Mouse (Mus musculus): ENCODE results near the gene Syt7. TPM values are rescaled to one million over a fixed set of nuclear protein-coding genes. Genes with fewer than 3 reads are reported as not detected.

The Syt7 gene
- polyA plus RNA-seq, 1 experiment from 2014 or later = 3.2 TPM

DNA sequence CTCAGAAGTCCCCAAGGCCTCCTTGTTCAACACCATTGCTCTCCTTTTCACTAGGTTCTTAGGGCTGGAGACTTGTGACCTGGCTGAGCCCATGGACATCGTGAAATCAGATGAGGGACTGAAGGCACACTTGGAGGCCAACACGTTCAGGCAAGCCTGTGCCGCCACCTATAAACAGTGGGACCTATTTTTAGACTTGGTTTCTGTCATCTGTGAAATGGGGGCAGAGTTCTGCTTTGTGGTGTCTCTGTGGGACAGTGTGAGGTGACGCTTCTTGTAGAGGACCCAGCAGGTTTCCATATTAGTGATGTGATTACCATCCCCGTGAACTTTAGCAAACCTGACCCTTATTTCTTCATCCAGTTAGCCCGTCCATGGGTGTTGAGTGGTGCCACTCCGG lies 36.7 kb upstream of the Syt7 start:
- Histone ChIP-seq H3K27me3 (ENCODE audit: control insufficient read depth, insufficient read depth, low read length) (no peaks in the 10 kb centered on the region), H3K4me1 (replicated peaks; ENCODE audit: control insufficient read depth, insufficient read depth, low read length) (peaks cover 6% of the 10 kb centered on the region; the same call in 1 of the 2 replicates), H3K9me3 (ENCODE audit: control insufficient read depth, low read length) (no peaks in the 10 kb centered on the region), H3K36me3 (ENCODE audit: control insufficient read depth, insufficient read depth, low read length) (no peaks in the 10 kb centered on the region), H3K9ac (ENCODE audit: low read length) (no peak overlapping the region), H3K4me3 (ENCODE audit: low read depth, low read length) (no peak overlapping the region), H3K4me2 (ENCODE audit: low read depth, low read length, severe bottlenecking) (no peak overlapping the region), H3K27ac (ENCODE audit: low read depth, low read length) (no peak overlapping the region)
- 91% methylated on average over 7 of the region's 7 CpGs for WGBS
- DNase-seq (ENCODE audit: low spot score) (no peak), ATAC-seq (replicated peaks; ENCODE audit: low FRiP score) (no peak)

DNA sequence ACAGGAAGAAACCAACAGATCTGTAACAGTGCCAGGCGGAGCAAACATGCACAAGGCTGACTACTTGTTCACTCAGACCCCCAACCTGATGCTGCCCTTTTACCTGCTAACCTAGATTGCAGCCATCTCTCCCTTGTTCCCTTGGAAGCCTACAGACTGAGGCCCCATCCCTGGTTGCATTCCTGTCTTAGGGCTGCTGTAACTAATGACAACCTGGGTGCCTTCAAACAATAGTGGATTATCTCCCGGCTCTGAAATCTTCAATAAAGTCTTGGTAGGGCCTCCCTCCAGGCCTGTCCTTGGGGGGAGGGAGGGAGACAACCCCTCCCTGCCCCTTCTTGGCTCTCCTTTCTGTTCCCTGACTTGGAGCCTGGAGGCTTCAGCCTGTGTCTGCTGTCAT lies 34.1 kb upstream of the Syt7 start:
- Histone ChIP-seq H3K4me1 (replicated peaks; ENCODE audit: control insufficient read depth, insufficient read depth, low read length) (peaks cover 9% of the 10 kb centered on the region; the same call in 1 of the 2 replicates), H3K27ac (ENCODE audit: low read depth, low read length) (no peak overlapping the region), H3K4me2 (ENCODE audit: low read depth, low read length, severe bottlenecking) (no peak overlapping the region), H3K27me3 (ENCODE audit: control insufficient read depth, insufficient read depth, low read length) (no peaks in the 10 kb centered on the region), H3K9me3 (ENCODE audit: control insufficient read depth, low read length) (no peaks in the 10 kb centered on the region), H3K4me3 (ENCODE audit: low read depth, low read length) (no peak overlapping the region), H3K9ac (ENCODE audit: low read length) (no peak overlapping the region), H3K36me3 (ENCODE audit: control insufficient read depth, insufficient read depth, low read length) (no peaks in the 10 kb centered on the region)
- DNase-seq (ENCODE audit: low spot score) = no peak
- WGBS = 26% methylated on average over 2 of the region's 2 CpGs
- peak; percentile 69 for ATAC-seq (replicated peaks; ENCODE audit: low FRiP score)

DNA sequence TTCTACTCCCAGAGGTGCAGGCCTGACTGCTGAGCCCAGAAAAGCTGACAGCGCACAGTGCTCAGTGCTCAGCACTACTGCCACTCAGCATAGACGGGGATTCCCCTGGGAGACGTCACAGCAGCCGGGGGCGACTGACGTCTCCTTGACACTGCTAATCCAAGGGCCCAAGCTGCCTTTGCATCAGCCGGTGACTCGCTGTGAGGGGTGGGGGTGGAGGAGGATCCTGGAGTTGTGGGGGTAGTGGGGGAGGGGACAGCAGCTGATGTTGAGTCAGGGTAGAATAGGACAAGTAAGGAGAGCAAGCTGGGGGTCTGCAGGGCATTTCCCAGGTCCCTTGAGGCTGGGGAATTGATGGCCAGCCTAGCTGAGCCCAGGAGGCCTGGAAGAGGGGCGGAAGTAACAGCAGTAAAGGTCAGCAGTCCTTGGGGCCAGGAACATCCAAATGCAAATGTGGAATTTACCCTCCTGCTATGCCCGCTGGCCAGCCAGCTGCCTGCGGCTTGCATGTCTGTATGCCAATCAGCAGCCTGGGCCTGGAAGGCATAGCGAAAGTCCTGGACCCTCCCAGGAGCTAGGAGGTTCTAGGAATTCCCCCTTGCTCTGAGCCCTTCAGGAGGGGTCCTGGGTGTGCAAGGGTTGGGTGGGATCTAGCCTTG lies 31.9 kb upstream of the Syt7 start:
- Histone ChIP-seq H3K4me2 (ENCODE audit: low read depth, low read length, severe bottlenecking) (no peak overlapping the region), H3K27me3 (ENCODE audit: control insufficient read depth, insufficient read depth, low read length) (no peaks in the 10 kb centered on the region), H3K9me3 (ENCODE audit: control insufficient read depth, low read length) (no peaks in the 10 kb centered on the region), H3K9ac (ENCODE audit: low read length) (no peak overlapping the region), H3K4me1 (replicated peaks; ENCODE audit: control insufficient read depth, insufficient read depth, low read length) (peaks cover 9% of the 10 kb centered on the region; the same call in 1 of the 2 replicates), H3K4me3 (ENCODE audit: low read depth, low read length) (no peak overlapping the region), H3K27ac (ENCODE audit: low read depth, low read length) (no peak overlapping the region), H3K36me3 (ENCODE audit: control insufficient read depth, insufficient read depth, low read length) (no peaks in the 10 kb centered on the region)
- ATAC-seq (replicated peaks; ENCODE audit: low FRiP score) = 0 out of 2 replicates have a peak, but pooled peaks have one; percentile 58
- peak; percentile 69 for DNase-seq (ENCODE audit: low spot score)
- 4% methylated on average over 12 of the region's 12 CpGs for WGBS

- Histone ChIP-seq H3K4me1 (replicated peaks; ENCODE audit: control insufficient read depth, insufficient read depth, low read length) (peaks cover 9% of the 10 kb centered on the region; the same call in 1 of the 2 replicates), H3K27ac (ENCODE audit: low read depth, low read length) (no peak overlapping the region), H3K4me2 (ENCODE audit: low read depth, low read length, severe bottlenecking) (no peak overlapping the region), H3K36me3 (ENCODE audit: control insufficient read depth, insufficient read depth, low read length) (no peaks in the 10 kb centered on the region), H3K4me3 (ENCODE audit: low read depth, low read length) (no peak overlapping the region), H3K9ac (ENCODE audit: low read length) (no peak overlapping the region), H3K9me3 (ENCODE audit: control insufficient read depth, low read length) (no peaks in the 10 kb centered on the region), H3K27me3 (ENCODE audit: control insufficient read depth, insufficient read depth, low read length) (no peaks in the 10 kb centered on the region)
- DNase-seq (ENCODE audit: low spot score) (no peak), ATAC-seq (replicated peaks; ENCODE audit: low FRiP score) (no peak)
- 89% methylated on average over 8 of the region's 8 CpGs for WGBS
Observed at GRCm38 (mm10) chr19:10359105-10359946, 29.6 kb upstream of the Syt7 start.

GRCm38 (mm10) chr19:10362473-10363129 lies 26.3 kb upstream of the Syt7 start:
- Histone ChIP-seq H3K9me3 (ENCODE audit: control insufficient read depth, low read length) (no peaks in the 10 kb centered on the region), H3K4me2 (ENCODE audit: low read depth, low read length, severe bottlenecking) (no peak overlapping the region), H3K36me3 (ENCODE audit: control insufficient read depth, insufficient read depth, low read length) (no peaks in the 10 kb centered on the region), H3K4me1 (replicated peaks; ENCODE audit: control insufficient read depth, insufficient read depth, low read length) (no peaks in the 10 kb centered on the region), H3K9ac (ENCODE audit: low read length) (no peak overlapping the region), H3K27ac (ENCODE audit: low read depth, low read length) (no peak overlapping the region), H3K27me3 (ENCODE audit: control insufficient read depth, insufficient read depth, low read length) (no peaks in the 10 kb centered on the region), H3K4me3 (ENCODE audit: low read depth, low read length) (no peak overlapping the region)
- ATAC-seq (replicated peaks; ENCODE audit: low FRiP score) (no peak), DNase-seq (ENCODE audit: low spot score) (no peak)
- WGBS = 73% methylated on average over 6 of the region's 6 CpGs

GRCm38 (mm10) chr19:10363869-10364268 lies 25.0 kb upstream of the Syt7 start:
- no peaks in the 10 kb centered on the region for H3K4me1 ChIP-seq (replicated peaks; ENCODE audit: control insufficient read depth, insufficient read depth, low read length)
- ATAC-seq (replicated peaks; ENCODE audit: low FRiP score) (no peak), DNase-seq (ENCODE audit: low spot score) (no peak)
- no peaks in the 10 kb centered on the region for H3K36me3 ChIP-seq (ENCODE audit: control insufficient read depth, insufficient read depth, low read length)
- H3K4me2 ChIP-seq (ENCODE audit: low read depth, low read length, severe bottlenecking) = no peak overlapping the region
- H3K27ac ChIP-seq (ENCODE audit: low read depth, low read length) = no peak overlapping the region
- H3K9ac ChIP-seq (ENCODE audit: low read length) = no peak overlapping the region
- H3K27me3 ChIP-seq (ENCODE audit: control insufficient read depth, insufficient read depth, low read length) = no peaks in the 10 kb centered on the region
- 11% methylated on average over 7 of the region's 7 CpGs for WGBS
- H3K4me3 ChIP-seq (ENCODE audit: low read depth, low read length) = no peak overlapping the region
- no peaks in the 10 kb centered on the region for H3K9me3 ChIP-seq (ENCODE audit: control insufficient read depth, low read length)

- DNase-seq (ENCODE audit: low spot score) (no peak), ATAC-seq (replicated peaks; ENCODE audit: low FRiP score) (no peak)
- no peak overlapping the region for H3K27ac ChIP-seq (ENCODE audit: low read depth, low read length)
- no peaks in the 10 kb centered on the region for H3K4me1 ChIP-seq (replicated peaks; ENCODE audit: control insufficient read depth, insufficient read depth, low read length)
- H3K9ac ChIP-seq (ENCODE audit: low read length) = no peak overlapping the region
- H3K4me2 ChIP-seq (ENCODE audit: low read depth, low read length, severe bottlenecking) = no peak overlapping the region
- H3K4me3 ChIP-seq (ENCODE audit: low read depth, low read length) = no peak overlapping the region
- no peaks in the 10 kb centered on the region for H3K27me3 ChIP-seq (ENCODE audit: control insufficient read depth, insufficient read depth, low read length)
- WGBS = 75% methylated on average over 3 of the region's 3 CpGs
- no peaks in the 10 kb centered on the region for H3K9me3 ChIP-seq (ENCODE audit: control insufficient read depth, low read length)
- no peaks in the 10 kb centered on the region for H3K36me3 ChIP-seq (ENCODE audit: control insufficient read depth, insufficient read depth, low read length)
Observed at GRCm38 (mm10) chr19:10366116-10366845, 22.6 kb upstream of the Syt7 start.

- ATAC-seq (replicated peaks; ENCODE audit: low FRiP score) = no peak
- no peaks in the 10 kb centered on the region for H3K36me3 ChIP-seq (ENCODE audit: control insufficient read depth, insufficient read depth, low read length)
- no peak for DNase-seq (ENCODE audit: low spot score)
- no peak overlapping the region for H3K4me3 ChIP-seq (ENCODE audit: low read depth, low read length)
- H3K9me3 ChIP-seq (ENCODE audit: control insufficient read depth, low read length) = no peaks in the 10 kb centered on the region
- no peaks in the 10 kb centered on the region for H3K27me3 ChIP-seq (ENCODE audit: control insufficient read depth, insufficient read depth, low read length)
- H3K9ac ChIP-seq (ENCODE audit: low read length) = no peak overlapping the region
- no peak overlapping the region for H3K27ac ChIP-seq (ENCODE audit: low read depth, low read length)
- H3K4me1 ChIP-seq (replicated peaks; ENCODE audit: control insufficient read depth, insufficient read depth, low read length) = no peaks in the 10 kb centered on the region
- WGBS = 81% methylated on average over 7 of the region's 7 CpGs
- no peak overlapping the region for H3K4me2 ChIP-seq (ENCODE audit: low read depth, low read length, severe bottlenecking)
Observed at GRCm38 (mm10) chr19:10367802-10368201, 21.1 kb upstream of the Syt7 start.
